Mouse (Mus musculus) forebrain, embryonic 12.5 days (tissue): ENCODE measurements at regions not wholly inside any gene's neighbourhood (a gene's known extent, or its start where the extent isn't known, plus 50 kb on each side); places are given as distances from the start of the nearest gene placed in this dataset.

Source experiments
- ATAC-seq: fragments of 200-750 bp; cut with Nextera tagmentation; 2 replicates; pipeline ENCODE4 v1.8.0; 2017; ENCODE audit warnings: moderate TSS enrichment; ENCODE audit not compliant: low FRiP score
- H3K27ac ChIP-seq: fragments of 300-500 bp; sonication (generic); 2 replicates; pipeline ENCODE4 v1.5.1; 2016; ENCODE audit warnings: mild to moderate bottlenecking
- H3K27me3 ChIP-seq: fragments of 300-500 bp; sonication (generic); 2 replicates; pipeline ENCODE4 v1.6.1; 2016; ENCODE audit warnings: mild to moderate bottlenecking
- H3K36me3 ChIP-seq: fragments of 300-500 bp; sonication (generic); replicated peaks from 2 replicates; pipeline ENCODE4 v1.6.1; 2016; ENCODE audit warnings: mild to moderate bottlenecking
- H3K4me1 ChIP-seq: fragments of 300-500 bp; sonication (generic); 2 replicates; pipeline ENCODE4 v1.6.1; 2016
- H3K4me2 ChIP-seq: fragments of 300-500 bp; sonication (generic); 2 replicates; pipeline ENCODE4 v1.6.1; 2016; ENCODE audit warnings: mild to moderate bottlenecking, moderate library complexity
- H3K4me3 ChIP-seq: fragments of 300-500 bp; sonication (generic); replicated peaks from 2 replicates; pipeline ENCODE4 v1.5.1; 2016; ENCODE audit warnings: mild to moderate bottlenecking
- H3K9ac ChIP-seq: fragments of 300-500 bp; sonication (generic); 2 replicates; pipeline ENCODE4 v1.6.1; 2016; ENCODE audit warnings: mild to moderate bottlenecking
- H3K9me3 ChIP-seq: fragments of 300-500 bp; sonication (generic); 2 replicates; pipeline ENCODE4 v1.6.1; 2016
- WGBS: fragments of 180-500 bp; shearing (Covaris S2); methylation state at CpG from one replicate; pipeline ENCODE4 v1.1.7; 2016; 5-methylcytosine and 5-hydroxymethylcytosine counted together

- WGBS: 53% methylated on average over 2 of the region's 2 CpGs
- no peak for ATAC-seq
- Histone ChIP-seq H3K27ac (no peak overlapping the region), H3K9ac (no peak overlapping the region), H3K4me1 (no peaks in the 10 kb centered on the region), H3K9me3 (no peaks in the 10 kb centered on the region), H3K27me3 (no peaks in the 10 kb centered on the region), H3K4me2 (no peak overlapping the region), H3K4me3 (no peak overlapping the region), H3K36me3 (no peaks in the 10 kb centered on the region)
These were observed 688.6 kb upstream of the BB014433 start for GRCm38 (mm10) chr8:15734461-15734860.

- no peaks in the 10 kb centered on the region for H3K9me3 ChIP-seq
- WGBS: 86% methylated on average over 2 of the region's 2 CpGs
- ATAC-seq: no peak
- H3K4me2 ChIP-seq: no peak overlapping the region
- H3K4me1 ChIP-seq: no peaks in the 10 kb centered on the region
- H3K9ac ChIP-seq: no peak overlapping the region
- H3K27ac ChIP-seq: no peak overlapping the region
- no peak overlapping the region for H3K4me3 ChIP-seq
- H3K27me3 ChIP-seq: no peaks in the 10 kb centered on the region
- no peaks in the 10 kb centered on the region for H3K36me3 ChIP-seq
These were observed 685.4 kb upstream of the BB014433 start for GRCm38 (mm10) chr8:15731324-15731723.

- Histone ChIP-seq H3K36me3 (no peaks in the 10 kb centered on the region), H3K27me3 (no peaks in the 10 kb centered on the region), H3K4me1 (no peaks in the 10 kb centered on the region), H3K4me3 (no peak overlapping the region), H3K27ac (no peak overlapping the region), H3K9ac (no peak overlapping the region), H3K9me3 (no peaks in the 10 kb centered on the region), H3K4me2 (no peak overlapping the region)
- ATAC-seq: peak; percentile 63; the same call in 1 of the 2 replicates
- WGBS: 7% methylated on average over 1 of the region's 1 CpGs
These were observed 683.2 kb upstream of the BB014433 start for GRCm38 (mm10) chr8:15729075-15729474.

- H3K36me3 ChIP-seq: no peaks in the 10 kb centered on the region
- no peaks in the 10 kb centered on the region for H3K4me1 ChIP-seq
- H3K4me3 ChIP-seq: no peak overlapping the region
- H3K9me3 ChIP-seq: no peaks in the 10 kb centered on the region
- H3K4me2 ChIP-seq: no peak overlapping the region
- ATAC-seq: no peak
- no peak overlapping the region for H3K9ac ChIP-seq
- no peaks in the 10 kb centered on the region for H3K27me3 ChIP-seq
- no peak overlapping the region for H3K27ac ChIP-seq
- 91% methylated on average over 6 of the region's 6 CpGs for WGBS
These were observed 680.4 kb upstream of the BB014433 start for GRCm38 (mm10) chr8:15726310-15726709.
